Comparison of ENCODE assay signal across 9 mouse cellular contexts in genomic region chr14:51089674-51090076, GRCm38 (mm10). TPM values are rescaled to one million over a fixed set of nuclear protein-coding genes. Genes with fewer than 3 reads are reported as not detected.
DNase-seq lines count a peak whose midpoint lies in the region; ATAC-seq and TF ChIP-seq lines count a peak whose summit lies in the region.
"Had no signal": no experiment of that assay in that cellular context is flagged by ENCODE, and none has a peak within 500 bp of the region (broad histone marks: within the 10 kb centered on the region; RNA-seq: fewer than 3 reads in every experiment).

No protein-coding gene starts in this region.

- H3K4me1 ChIP-seq in liver, adult 2 months (ENCODE audit: control insufficient read depth, insufficient read depth, low read length): peaks cover 8% of the 10 kb centered on the region
- no peaks in the 10 kb centered on the region for H3K4me1 ChIP-seq in embryonic facial prominence, embryonic 13.5 days
- H3K4me1 ChIP-seq in hindbrain, postnatal 0 days (ENCODE audit: insufficient read depth, low read length): no peaks in the 10 kb centered on the region
- no peaks in the 10 kb centered on the region for H3K4me1 ChIP-seq in midbrain, postnatal 0 days (ENCODE audit: insufficient read depth, low read length)

- peak; percentile 21; the same call in 1 of the 2 replicates for ATAC-seq in embryonic facial prominence, embryonic 13.5 days (ENCODE audit: insufficient number of reproducible peaks, insufficient read depth, low FRiP score, low TSS enrichment, low read depth)
- no peak for ATAC-seq in hindbrain, postnatal 0 days
- no peak for ATAC-seq in midbrain, postnatal 0 days (ENCODE audit: low FRiP score)
- no peak for ATAC-seq in granulocyte monocyte progenitor cell, adult 5-6 weeks (replicated peaks; ENCODE audit: poor library complexity, severe bottlenecking)

- no peak for TF ChIP-seq CTCF in liver, adult 2 months (IDR thresholded peaks at IDR 0.05; ENCODE audit: low read depth, low read length)
- no peak for TF ChIP-seq CTCF in hindbrain, postnatal 0 days (IDR thresholded peaks at IDR 0.05; ENCODE audit: low read depth)
- no peak for TF ChIP-seq CTCF in midbrain, postnatal 0 days (IDR thresholded peaks at IDR 0.05)

- H3K27me3 ChIP-seq in liver, adult 2 months (ENCODE audit: control insufficient read depth, insufficient read depth, low read length): no peaks in the 10 kb centered on the region
- no peaks in the 10 kb centered on the region for H3K27me3 ChIP-seq in embryonic facial prominence, embryonic 13.5 days
- H3K27me3 ChIP-seq in hindbrain, postnatal 0 days (ENCODE audit: insufficient read depth, low read length): no peaks in the 10 kb centered on the region
- no peaks in the 10 kb centered on the region for H3K27me3 ChIP-seq in midbrain, postnatal 0 days (ENCODE audit: insufficient read depth, low read length)

- no peaks in the 10 kb centered on the region for H3K36me3 ChIP-seq in liver, adult 2 months (ENCODE audit: control insufficient read depth, insufficient read depth, low read length)
- no peaks in the 10 kb centered on the region for H3K36me3 ChIP-seq in embryonic facial prominence, embryonic 13.5 days
- no peaks in the 10 kb centered on the region for H3K36me3 ChIP-seq in hindbrain, postnatal 0 days (ENCODE audit: insufficient read depth, low read length)
- H3K36me3 ChIP-seq in midbrain, postnatal 0 days (ENCODE audit: insufficient read depth, low read length): no peaks in the 10 kb centered on the region

- H3K27ac ChIP-seq in liver, adult 2 months (replicated peaks; ENCODE audit: insufficient read depth, low read depth, low read length): peak overlapping the region; percentile 98
- peak overlapping the region; percentile 88 for H3K27ac ChIP-seq in embryonic facial prominence, embryonic 13.5 days
- peak overlapping the region; percentile 84 for H3K27ac ChIP-seq in hindbrain, postnatal 0 days
- H3K27ac ChIP-seq in midbrain, postnatal 0 days (ENCODE audit: low read depth, low read length): peak overlapping the region; percentile 84

- H3K9me3 ChIP-seq in embryonic facial prominence, embryonic 13.5 days: no peaks in the 10 kb centered on the region
- no peaks in the 10 kb centered on the region for H3K9me3 ChIP-seq in hindbrain, postnatal 0 days (ENCODE audit: low read length)
- no peaks in the 10 kb centered on the region for H3K9me3 ChIP-seq in midbrain, postnatal 0 days (ENCODE audit: low read length)

- H3K9ac ChIP-seq in liver, adult 2 months (ENCODE audit: low read depth, low read length): peak overlapping the region; percentile 85; the same call in 1 of the 2 replicates
- H3K9ac ChIP-seq in embryonic facial prominence, embryonic 13.5 days: peak overlapping the region; percentile 72
- H3K9ac ChIP-seq in hindbrain, postnatal 0 days (replicated peaks; ENCODE audit: low read length): peak overlapping the region; percentile 35
- peak overlapping the region; percentile 54 for H3K9ac ChIP-seq in midbrain, postnatal 0 days (replicated peaks; ENCODE audit: low read length, poor library complexity, severe bottlenecking)

- WGBS in liver, adult 2 months: 0% methylated on average over 15 of the region's 15 CpGs
- WGBS in embryonic facial prominence, embryonic 13.5 days: 0% methylated on average over 15 of the region's 15 CpGs
- WGBS in hindbrain, postnatal 0 days: under 1% methylated on average over 15 of the region's 15 CpGs
- WGBS in midbrain, postnatal 0 days: under 1% methylated on average over 15 of the region's 15 CpGs

- TF ChIP-seq POLR2A in liver, adult 2 months (IDR thresholded peaks at IDR 0.05; ENCODE audit: extremely low read depth, insufficient read depth, low read length): no peak

- no peaks in the 10 kb centered on the region for H3K79me2 ChIP-seq in liver, adult 2 months (ENCODE audit: control insufficient read depth, insufficient read depth, low read length)

- DNase-seq in liver, adult 2 months (ENCODE audit: extremely low read depth, low read depth, low spot score): no peak
- no peak for DNase-seq in liver
- no peak for DNase-seq in hindbrain, postnatal 0 days (ENCODE audit: low spot score)
- no peak for DNase-seq in midbrain, postnatal 0 days (ENCODE audit: low spot score)
- no peak for DNase-seq in retina, embryonic 14.5 days (ENCODE audit: low spot score)
- DNase-seq in gastrocnemius, postnatal 25 days: no peak

- peak overlapping the region; percentile 73 for H3K4me2 ChIP-seq in embryonic facial prominence, embryonic 13.5 days
- H3K4me2 ChIP-seq in hindbrain, postnatal 0 days (ENCODE audit: low read depth, low read length): peak overlapping the region; percentile 75
- H3K4me2 ChIP-seq in midbrain, postnatal 0 days (ENCODE audit: low read depth, low read length, poor library complexity, severe bottlenecking): peak overlapping the region; percentile 64

- peak overlapping the region; percentile 61 for H3K4me3 ChIP-seq in liver, adult 2 months (ENCODE audit: insufficient read depth, low read depth, low read length)
- H3K4me3 ChIP-seq in embryonic facial prominence, embryonic 13.5 days: peak overlapping the region; percentile 73
- peak overlapping the region; percentile 63 for H3K4me3 ChIP-seq in hindbrain, postnatal 0 days (ENCODE audit: low read length)
- H3K4me3 ChIP-seq in midbrain, postnatal 0 days (ENCODE audit: low read depth, low read length): peak overlapping the region; percentile 74

RNA-seq across cellular contexts. Expression of gene Rnase4, which starts 1.2 kb away (rescaled TPM):
- total RNA-seq in liver, adult 2 months (2014; rRNA removed): 1,910 and 2,134 TPM in 2 replicates
- 1,816 and 2,115 TPM in 2 replicates for polyA plus RNA-seq in liver, adult 2 months (2012; rRNA removed)
- polyA plus RNA-seq in embryonic facial prominence, embryonic 13.5 days (2015; fragmentation: Nextera tagmentation; extraction: Ambion mirVana): 27.4 and 27.6 TPM in 2 replicates
- 22.9 and 34.1 TPM in 2 replicates for total RNA-seq in hindbrain, postnatal 0 days (2014; rRNA removed)
- 17.6 and 19.0 TPM in 2 replicates for polyA plus RNA-seq in hindbrain, postnatal 0 days (2015; fragmentation: Nextera tagmentation; extraction: Ambion mirVana)
- 27.2 and 29.3 TPM in 2 replicates for total RNA-seq in midbrain, postnatal 0 days (2014; rRNA removed)
- 14.9 and 15.1 TPM in 2 replicates for polyA plus RNA-seq in midbrain, postnatal 0 days (2015; fragmentation: Nextera tagmentation; extraction: Ambion mirVana)
- 1.7 and 6.8 TPM in 2 replicates for total RNA-seq in granulocyte monocyte progenitor cell, adult 5-6 weeks (2014; fragmentation: Nextera tagmentation)
- 2.5 and 2.9 TPM in 2 replicates for total RNA-seq in granulocyte monocyte progenitor cell, adult 5-6 weeks (2017)
- 10 to 100 TPM; 30.5 to 40.6 TPM for total RNA-seq in gastrocnemius, postnatal 25 days (2021)

RNA-seq across cellular contexts. Expression of gene Ang, which starts 1.3 kb away (rescaled TPM):
- 224 and 249 TPM in 2 replicates for total RNA-seq in liver, adult 2 months (2014; rRNA removed)
- 541 and 671 TPM in 2 replicates for polyA plus RNA-seq in liver, adult 2 months (2012; rRNA removed)
- polyA plus RNA-seq in embryonic facial prominence, embryonic 13.5 days (2015; fragmentation: Nextera tagmentation; extraction: Ambion mirVana): 4.6 and 5.7 TPM in 2 replicates
- total RNA-seq in hindbrain, postnatal 0 days (2014; rRNA removed): 0.18 and 1.9 TPM in 2 replicates
- polyA plus RNA-seq in hindbrain, postnatal 0 days (2015; fragmentation: Nextera tagmentation; extraction: Ambion mirVana): 2.9 and 3.9 TPM in 2 replicates
- 2.1 and 3.2 TPM in 2 replicates for total RNA-seq in midbrain, postnatal 0 days (2014; rRNA removed)
- polyA plus RNA-seq in midbrain, postnatal 0 days (2015; fragmentation: Nextera tagmentation; extraction: Ambion mirVana): 2.3 and 3.3 TPM in 2 replicates
- total RNA-seq in granulocyte monocyte progenitor cell, adult 5-6 weeks (2014; fragmentation: Nextera tagmentation): 0.45 TPM in 1 of 2 replicates, not detected in the other
- 1.4 and 1.8 TPM in 2 replicates for total RNA-seq in granulocyte monocyte progenitor cell, adult 5-6 weeks (2017)
- total RNA-seq in gastrocnemius, postnatal 25 days (2021): 1 to 10 TPM; 1.6 to 4.2 TPM
- total RNA-seq: hematopoietic stem cell, adult 5-6 weeks had no signal

RNA-seq across cellular contexts. Expression of gene Olfr750, which starts 15.4 kb away (rescaled TPM):
- not detected in 2 replicates for total RNA-seq in liver, adult 2 months (2014; rRNA removed)
- polyA plus RNA-seq in liver, adult 2 months (2012; rRNA removed): not detected in 2 replicates
- polyA plus RNA-seq in embryonic facial prominence, embryonic 13.5 days (2015; fragmentation: Nextera tagmentation; extraction: Ambion mirVana): not detected in 2 replicates
- not detected in 2 replicates for total RNA-seq in hindbrain, postnatal 0 days (2014; rRNA removed)
- polyA plus RNA-seq in hindbrain, postnatal 0 days (2015; fragmentation: Nextera tagmentation; extraction: Ambion mirVana): 0.05 and 0.14 TPM in 2 replicates
- total RNA-seq in midbrain, postnatal 0 days (2014; rRNA removed): 0.66 TPM in 1 of 2 replicates, not detected in the other
- polyA plus RNA-seq in midbrain, postnatal 0 days (2015; fragmentation: Nextera tagmentation; extraction: Ambion mirVana): 0.02 and 0.07 TPM in 2 replicates
- not detected in 2 replicates for total RNA-seq in granulocyte monocyte progenitor cell, adult 5-6 weeks (2014; fragmentation: Nextera tagmentation)
- total RNA-seq in granulocyte monocyte progenitor cell, adult 5-6 weeks (2017): not detected in 2 replicates
- total RNA-seq in gastrocnemius, postnatal 25 days (2021): not detected
- total RNA-seq: hematopoietic stem cell, adult 5-6 weeks had no signal

RNA-seq across cellular contexts. Expression of gene Eddm3b, which starts 24.6 kb away (rescaled TPM):
- not detected in 2 replicates for total RNA-seq in liver, adult 2 months (2014; rRNA removed)
- polyA plus RNA-seq in liver, adult 2 months (2012; rRNA removed): not detected in 2 replicates
- polyA plus RNA-seq in embryonic facial prominence, embryonic 13.5 days (2015; fragmentation: Nextera tagmentation; extraction: Ambion mirVana): not detected in 2 replicates
- total RNA-seq in hindbrain, postnatal 0 days (2014; rRNA removed): not detected in 2 replicates
- not detected in 2 replicates for polyA plus RNA-seq in hindbrain, postnatal 0 days (2015; fragmentation: Nextera tagmentation; extraction: Ambion mirVana)
- not detected in 2 replicates for total RNA-seq in midbrain, postnatal 0 days (2014; rRNA removed)
- polyA plus RNA-seq in midbrain, postnatal 0 days (2015; fragmentation: Nextera tagmentation; extraction: Ambion mirVana): 0.11 TPM in 1 of 2 replicates, not detected in the other
- not detected in 2 replicates for total RNA-seq in granulocyte monocyte progenitor cell, adult 5-6 weeks (2014; fragmentation: Nextera tagmentation)
- not detected in 2 replicates for total RNA-seq in granulocyte monocyte progenitor cell, adult 5-6 weeks (2017)
- total RNA-seq in gastrocnemius, postnatal 25 days (2021): not detected
- total RNA-seq: hematopoietic stem cell, adult 5-6 weeks had no signal

RNA-seq across cellular contexts. Expression of gene Rnase12, which starts 32.2 kb away (rescaled TPM):
- total RNA-seq in liver, adult 2 months (2014; rRNA removed): 0.27 TPM in 1 of 2 replicates, not detected in the other
- not detected in 2 replicates for polyA plus RNA-seq in liver, adult 2 months (2012; rRNA removed)
- not detected in 2 replicates for polyA plus RNA-seq in embryonic facial prominence, embryonic 13.5 days (2015; fragmentation: Nextera tagmentation; extraction: Ambion mirVana)
- total RNA-seq in hindbrain, postnatal 0 days (2014; rRNA removed): not detected in 2 replicates
- polyA plus RNA-seq in hindbrain, postnatal 0 days (2015; fragmentation: Nextera tagmentation; extraction: Ambion mirVana): 0.29 TPM in 1 of 2 replicates, not detected in the other
- total RNA-seq in midbrain, postnatal 0 days (2014; rRNA removed): not detected in 2 replicates
- polyA plus RNA-seq in midbrain, postnatal 0 days (2015; fragmentation: Nextera tagmentation; extraction: Ambion mirVana): not detected in 2 replicates
- 6.2 and 27.0 TPM in 2 replicates for total RNA-seq in granulocyte monocyte progenitor cell, adult 5-6 weeks (2014; fragmentation: Nextera tagmentation)
- 11.0 and 12.6 TPM in 2 replicates for total RNA-seq in granulocyte monocyte progenitor cell, adult 5-6 weeks (2017)
- not detected for total RNA-seq in gastrocnemius, postnatal 25 days (2021)
- total RNA-seq: hematopoietic stem cell, adult 5-6 weeks had no signal

Comparison
In these comparisons a context has a peak if more than half of its experiments do, and no peak if none do; other contexts are left out.
1. H3K9ac ChIP-seq: peak in every context shown above with its lines; median percentile 85 in liver, adult 2 months; 72 in embryonic facial prominence, embryonic 13.5 days; 54 in midbrain, postnatal 0 days; 35 in hindbrain, postnatal 0 days.
2. RNA of gene Rnase4, which starts 1.2 kb away (total RNA-seq): 1,910 to 2,134 TPM in liver, adult 2 months; 30.5 to 40.6 TPM in gastrocnemius, postnatal 25 days, 22.9 to 34.1 TPM in hindbrain, postnatal 0 days, 27.2 to 29.3 TPM in midbrain, postnatal 0 days and 1.7 to 6.8 TPM in granulocyte monocyte progenitor cell, adult 5-6 weeks; every median in the first group is over 10 times any median in the second.
3. RNA of gene Ang, which starts 1.3 kb away (total RNA-seq): 224 to 249 TPM in liver, adult 2 months; 1.6 to 4.2 TPM in gastrocnemius, postnatal 25 days, 2.1 to 3.2 TPM in midbrain, postnatal 0 days, 0.18 to 1.9 TPM in hindbrain, postnatal 0 days and 0.45 to 1.8 TPM in granulocyte monocyte progenitor cell, adult 5-6 weeks; every median in the first group is over 10 times any median in the second.
4. Peak in every context shown above with its lines, with median percentiles within 50 percentile points of each other: H3K27ac ChIP-seq, H3K4me3 ChIP-seq and H3K4me2 ChIP-seq.